Mouse (Mus musculus): ENCODE measurements at regions not wholly inside any gene's neighbourhood (a gene's known extent, or its start where the extent isn't known, plus 50 kb on each side); places are given as distances from the start of the nearest gene placed in this dataset.

DNA sequence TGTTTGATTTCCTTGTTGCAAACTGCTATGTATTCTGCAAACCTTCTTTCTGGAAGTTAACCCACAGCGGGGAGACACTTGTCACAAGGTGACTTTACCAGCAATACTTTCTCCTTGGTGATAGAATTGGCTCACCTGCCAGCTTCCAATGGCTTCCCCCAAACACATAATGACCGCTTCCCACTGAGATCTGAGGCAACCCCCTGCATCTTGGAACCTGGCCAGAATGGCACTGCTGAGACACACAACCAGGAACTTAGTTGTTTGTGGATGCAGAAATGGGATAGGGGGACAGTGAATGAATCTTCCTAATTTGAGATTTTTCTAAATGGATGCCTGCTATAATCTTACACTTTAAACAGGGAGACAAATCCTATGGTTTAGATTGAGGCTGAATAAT lies 224.3 kb upstream of the Dph6 start:
- Histone ChIP-seq H3K27ac (no peak overlapping the region), H3K79me2 (replicated peaks; ENCODE audit: control insufficient read depth, insufficient read depth, low read length) (no peaks in the 10 kb centered on the region), H3K9ac (ENCODE audit: low read depth, low read length) (no peak overlapping the region), H3K4me3 (no peak overlapping the region), H3K27me3 (ENCODE audit: control insufficient read depth, insufficient read depth, low read length) (no peaks in the 10 kb centered on the region), H3K4me1 (ENCODE audit: control insufficient read depth, insufficient read depth, low read length) (no peaks in the 10 kb centered on the region), H3K36me3 (ENCODE audit: control insufficient read depth, insufficient read depth, low read length) (no peaks in the 10 kb centered on the region)
- DNase-seq = no peak
- WGBS = 73% methylated on average over 2 of the region's 2 CpGs
- intact Hi-C loops (cut with DNase I) = no loop called here
- TF ChIP-seq EP300 (IDR thresholded peaks at IDR 0.05; ENCODE audit: insufficient read depth, low read depth, low read length) (no peak), CTCF (IDR thresholded peaks at IDR 0.05) (no peak), POLR2A (IDR thresholded peaks at IDR 0.05; ENCODE audit: insufficient read depth, low read depth, low read length) (no peak)

DNA sequence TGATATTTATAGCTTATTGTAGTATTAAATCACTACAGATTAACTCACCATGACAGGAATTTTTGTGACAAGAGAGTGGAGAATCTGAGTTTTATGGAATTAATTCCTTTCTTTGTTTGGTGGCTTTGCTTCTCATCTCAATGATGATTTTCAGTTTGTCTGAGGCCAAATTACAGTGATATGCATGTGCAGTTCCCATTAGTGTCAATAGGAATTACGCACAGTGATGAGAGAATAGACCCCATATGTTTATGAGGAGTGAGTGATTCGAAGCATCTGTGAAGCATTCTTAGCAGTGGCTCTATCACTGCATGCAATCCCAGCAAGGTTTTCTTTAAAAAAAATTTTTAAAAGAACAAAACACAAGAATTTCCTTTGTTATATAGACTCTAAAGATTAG lies 225.0 kb upstream of the Dph6 start:
- Histone ChIP-seq H3K27me3 (ENCODE audit: control insufficient read depth, insufficient read depth, low read length) (no peaks in the 10 kb centered on the region), H3K4me1 (ENCODE audit: control insufficient read depth, insufficient read depth, low read length) (no peaks in the 10 kb centered on the region), H3K79me2 (replicated peaks; ENCODE audit: control insufficient read depth, insufficient read depth, low read length) (no peaks in the 10 kb centered on the region), H3K36me3 (ENCODE audit: control insufficient read depth, insufficient read depth, low read length) (no peaks in the 10 kb centered on the region), H3K9ac (ENCODE audit: low read depth, low read length) (no peak overlapping the region), H3K27ac (no peak overlapping the region), H3K4me3 (no peak overlapping the region)
- intact Hi-C loops (cut with DNase I) = no loop called here
- TF ChIP-seq CTCF (IDR thresholded peaks at IDR 0.05) = no peak
- no peak for TF ChIP-seq EP300 (IDR thresholded peaks at IDR 0.05; ENCODE audit: insufficient read depth, low read depth, low read length)
- no peak for TF ChIP-seq POLR2A (IDR thresholded peaks at IDR 0.05; ENCODE audit: insufficient read depth, low read depth, low read length)
- DNase-seq = no peak
- 83% methylated on average over 2 of the region's 2 CpGs for WGBS

DNA sequence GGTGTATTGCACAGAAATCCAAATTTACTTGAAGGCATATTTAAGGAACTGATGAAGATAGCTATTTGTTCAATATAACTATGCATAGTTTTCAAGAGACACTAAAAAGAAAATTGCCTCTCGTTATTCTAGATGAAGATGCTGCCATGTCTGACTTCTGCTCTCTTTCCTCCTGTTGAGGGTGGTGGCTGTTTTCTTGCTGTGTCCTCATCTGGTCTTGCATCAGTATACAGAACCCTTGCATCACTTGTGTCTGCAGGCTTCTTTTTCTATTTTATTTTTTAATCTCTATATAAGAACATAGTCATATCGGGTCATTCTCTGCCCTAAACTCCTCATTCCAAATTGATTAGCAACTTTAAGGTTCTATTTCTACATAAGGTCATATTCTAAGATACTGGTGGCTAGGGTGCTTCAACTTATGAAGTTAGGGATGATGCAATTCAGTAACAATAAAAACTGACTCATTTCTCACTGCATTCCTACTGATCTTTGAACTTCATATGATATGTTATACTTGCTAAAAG lies 231.0 kb upstream of the Dph6 start:
- H3K79me2 ChIP-seq (replicated peaks; ENCODE audit: control insufficient read depth, insufficient read depth, low read length) = no peaks in the 10 kb centered on the region
- 86% methylated on average over 2 of the region's 2 CpGs for WGBS
- intact Hi-C loops (cut with DNase I) = no loop called here

DNA sequence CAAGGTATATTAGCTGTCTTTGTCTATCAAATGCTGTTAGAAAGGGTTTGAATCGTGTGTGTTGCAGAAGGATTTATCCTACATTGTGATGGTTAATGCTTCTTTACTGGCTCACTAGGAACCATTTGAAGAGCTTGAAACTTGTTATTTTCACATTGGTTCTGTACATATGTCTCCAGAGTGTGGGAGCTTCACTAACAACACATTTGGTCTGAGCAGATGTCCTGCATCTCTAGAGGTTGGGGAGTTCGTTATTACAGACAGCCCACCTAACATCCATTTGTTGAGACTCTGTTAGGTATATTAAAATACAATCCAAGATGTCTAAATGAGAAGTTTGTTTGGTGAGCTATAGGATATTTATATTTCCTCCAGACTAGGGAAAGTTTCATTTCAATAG lies 244.0 kb upstream of the Dph6 start:
- Histone ChIP-seq H3K4me3 (no peak overlapping the region), H3K36me3 (ENCODE audit: control insufficient read depth, insufficient read depth, low read length) (no peaks in the 10 kb centered on the region), H3K4me1 (ENCODE audit: control insufficient read depth, insufficient read depth, low read length) (no peaks in the 10 kb centered on the region), H3K79me2 (replicated peaks; ENCODE audit: control insufficient read depth, insufficient read depth, low read length) (no peaks in the 10 kb centered on the region), H3K9ac (ENCODE audit: low read depth, low read length) (no peak overlapping the region), H3K27me3 (ENCODE audit: control insufficient read depth, insufficient read depth, low read length) (no peaks in the 10 kb centered on the region), H3K27ac (no peak overlapping the region)
- no peak for DNase-seq
- no peak for TF ChIP-seq POLR2A (IDR thresholded peaks at IDR 0.05; ENCODE audit: insufficient read depth, low read depth, low read length)
- no peak for TF ChIP-seq EP300 (IDR thresholded peaks at IDR 0.05; ENCODE audit: insufficient read depth, low read depth, low read length)
- no peak for TF ChIP-seq CTCF (IDR thresholded peaks at IDR 0.05)
- intact Hi-C loops (cut with DNase I) = no loop called here
- 87% methylated on average over 2 of the region's 2 CpGs for WGBS

More for the DNA sequence above, 231.0 kb upstream of the Dph6 start:
- H3K27ac ChIP-seq = no peak overlapping the region
- TF ChIP-seq POLR2A (IDR thresholded peaks at IDR 0.05; ENCODE audit: insufficient read depth, low read depth, low read length) (no peak), EP300 (IDR thresholded peaks at IDR 0.05; ENCODE audit: insufficient read depth, low read depth, low read length) (no peak), CTCF (IDR thresholded peaks at IDR 0.05) (no peak)
- no peaks in the 10 kb centered on the region for H3K36me3 ChIP-seq (ENCODE audit: control insufficient read depth, insufficient read depth, low read length)
- DNase-seq = no peak
- no peak overlapping the region for H3K9ac ChIP-seq (ENCODE audit: low read depth, low read length)
- no peak overlapping the region for H3K4me3 ChIP-seq
- no peaks in the 10 kb centered on the region for H3K27me3 ChIP-seq (ENCODE audit: control insufficient read depth, insufficient read depth, low read length)
- no peaks in the 10 kb centered on the region for H3K4me1 ChIP-seq (ENCODE audit: control insufficient read depth, insufficient read depth, low read length)

DNA sequence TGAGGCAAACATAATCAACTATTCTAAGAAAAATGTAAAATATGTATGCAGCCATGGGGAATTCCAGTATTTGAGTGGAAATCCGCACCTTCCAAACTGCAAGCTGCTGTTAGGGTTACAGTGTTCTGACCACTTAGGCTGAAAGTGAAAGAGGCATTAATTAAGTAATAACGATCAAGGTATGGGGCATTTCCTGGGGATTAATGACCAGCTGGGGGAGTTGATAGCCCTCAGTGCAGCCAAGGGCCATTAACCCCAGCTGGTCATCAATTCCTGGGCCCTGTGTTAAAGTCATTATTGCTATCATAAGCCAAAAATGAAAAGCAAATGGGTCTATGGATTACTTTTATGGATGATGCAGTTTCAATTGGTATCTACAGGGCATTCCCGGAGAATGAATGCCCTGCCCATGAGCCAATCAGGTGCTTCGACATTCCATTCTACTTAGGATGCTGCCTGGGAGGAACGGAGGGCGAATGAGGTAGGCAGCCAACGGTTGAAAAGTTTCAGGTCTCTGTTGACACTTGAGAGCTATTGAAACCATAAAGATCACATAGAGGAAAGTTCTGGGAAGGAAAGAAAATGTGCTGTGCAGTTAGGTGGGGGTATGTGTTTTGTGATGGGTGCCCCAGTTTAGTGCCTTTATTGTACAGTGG lies 257.2 kb upstream of the Dph6 start:
- intact Hi-C loops (cut with DNase I) = no loop called here
- H3K79me2 ChIP-seq (replicated peaks; ENCODE audit: control insufficient read depth, insufficient read depth, low read length) = no peaks in the 10 kb centered on the region
- H3K27me3 ChIP-seq (ENCODE audit: control insufficient read depth, insufficient read depth, low read length) = no peaks in the 10 kb centered on the region
- WGBS = 80% methylated on average over 7 of the region's 7 CpGs
- H3K36me3 ChIP-seq (ENCODE audit: control insufficient read depth, insufficient read depth, low read length) = no peaks in the 10 kb centered on the region
- TF ChIP-seq CTCF (IDR thresholded peaks at IDR 0.05) (no peak), POLR2A (IDR thresholded peaks at IDR 0.05; ENCODE audit: insufficient read depth, low read depth, low read length) (no peak), EP300 (IDR thresholded peaks at IDR 0.05; ENCODE audit: insufficient read depth, low read depth, low read length) (no peak)
- no peak for DNase-seq
- H3K4me1 ChIP-seq (ENCODE audit: control insufficient read depth, insufficient read depth, low read length) = no peaks in the 10 kb centered on the region
- H3K27ac ChIP-seq = no peak overlapping the region
- no peak overlapping the region for H3K4me3 ChIP-seq
- no peak overlapping the region for H3K9ac ChIP-seq (ENCODE audit: low read depth, low read length)

DNA sequence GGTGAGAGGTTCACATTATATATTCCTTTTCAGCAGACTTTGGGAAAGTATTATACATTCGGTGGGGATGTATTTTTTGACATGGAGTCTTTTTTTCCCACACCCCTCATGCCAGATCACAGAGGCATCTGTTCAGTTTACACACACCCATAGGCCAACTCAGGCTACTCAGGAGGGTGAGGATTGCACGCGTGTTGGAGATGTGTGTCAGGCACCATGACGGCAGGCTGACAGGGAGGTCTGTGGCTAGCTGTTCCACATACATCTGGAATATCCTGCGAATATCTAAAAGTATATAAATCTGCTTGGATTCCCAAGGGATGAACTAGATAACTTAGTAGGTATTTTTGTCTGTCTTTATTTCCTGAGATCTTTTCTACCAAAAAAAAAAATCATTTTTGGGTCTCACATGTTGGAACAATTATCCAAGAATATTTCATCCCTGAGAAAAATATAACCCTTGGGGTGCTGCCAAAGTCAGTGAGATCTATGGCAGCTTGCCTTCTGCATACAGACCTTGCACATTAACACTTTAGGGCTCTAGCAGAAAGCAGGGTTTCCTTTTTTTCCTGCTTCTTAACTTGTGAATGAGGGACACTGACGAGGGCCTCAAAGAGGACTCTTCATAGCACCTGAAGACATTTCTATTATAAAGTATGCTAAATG lies 260.4 kb upstream of the Dph6 start:
- H3K4me3 ChIP-seq = no peak overlapping the region
- no peak overlapping the region for H3K27ac ChIP-seq
- 58% methylated on average over 6 of the region's 6 CpGs for WGBS
- H3K36me3 ChIP-seq (ENCODE audit: control insufficient read depth, insufficient read depth, low read length) = no peaks in the 10 kb centered on the region
- no peaks in the 10 kb centered on the region for H3K27me3 ChIP-seq (ENCODE audit: control insufficient read depth, insufficient read depth, low read length)
- TF ChIP-seq CTCF (IDR thresholded peaks at IDR 0.05) (no peak), EP300 (IDR thresholded peaks at IDR 0.05; ENCODE audit: insufficient read depth, low read depth, low read length) (no peak), POLR2A (IDR thresholded peaks at IDR 0.05; ENCODE audit: insufficient read depth, low read depth, low read length) (no peak)
- no peaks in the 10 kb centered on the region for H3K4me1 ChIP-seq (ENCODE audit: control insufficient read depth, insufficient read depth, low read length)
- intact Hi-C loops (cut with DNase I) = no loop called here
- no peaks in the 10 kb centered on the region for H3K79me2 ChIP-seq (replicated peaks; ENCODE audit: control insufficient read depth, insufficient read depth, low read length)
- H3K9ac ChIP-seq (ENCODE audit: low read depth, low read length) = no peak overlapping the region
- DNase-seq = no peak

All from heart, adult 2 months (tissue).